In genomic region chr15:80091121-80091955, GRCm38 (mm10) we compare ENCODE assay signal across 8 mouse cellular contexts. TPM values are rescaled to one million over a fixed set of nuclear protein-coding genes. Genes with fewer than 3 reads are reported as not detected.
DNase-seq lines count a peak whose midpoint lies in the region; ATAC-seq lines count a peak whose summit lies in the region.

TSS of gene Syngr1 (plus strand) at chr15:80091334.
TSS of gene Rpl3 (minus strand) at chr15:80091868.

- DNase-seq in 3134 (ENCODE audit: extremely low read depth, insufficient read length, low spot score) (peak; percentile 27), liver (peak; percentile 89)
- DNase-seq in adrenal gland, postnatal 4 days (ENCODE audit: low spot score in 2 of 2) = peak; percentile 47 to 63
- DNase-seq in spleen, postnatal 10 days (ENCODE audit: low spot score in 2 of 2) = peak; percentile 88 to 89

- peak within 1 kb of the TSS; percentile 41 for H3K9ac ChIP-seq in embryonic facial prominence, embryonic 15.5 days
- peak within 1 kb of the TSS; percentile 76 for H3K9ac ChIP-seq in heart, embryonic 11.5 days (ENCODE audit: low read depth, low read length)
- H3K9ac ChIP-seq in kidney, embryonic 14.5 days (ENCODE audit: low read depth, low read length) = peak within 1 kb of the TSS; percentile 65
- peak within 1 kb of the TSS; percentile 96 for H3K9ac ChIP-seq in midbrain, embryonic 16.5 days (ENCODE audit: low read depth, low read length)

- H3K9me3 ChIP-seq in embryonic facial prominence, embryonic 15.5 days (replicated peaks) = no peaks in the 10 kb centered on the region
- H3K9me3 ChIP-seq in heart, embryonic 11.5 days (replicated peaks; ENCODE audit: control insufficient read depth, low read length) = no peaks in the 10 kb centered on the region
- H3K9me3 ChIP-seq in kidney, embryonic 14.5 days (ENCODE audit: control insufficient read depth, low read length) = no peaks in the 10 kb centered on the region
- H3K9me3 ChIP-seq in midbrain, embryonic 16.5 days (replicated peaks; ENCODE audit: control insufficient read depth, low read length, poor library complexity, severe bottlenecking) = no peaks in the 10 kb centered on the region

- H3K27ac ChIP-seq in embryonic facial prominence, embryonic 15.5 days (replicated peaks) = no peak within 1 kb of the TSS
- no peak within 1 kb of the TSS for H3K27ac ChIP-seq in heart, embryonic 11.5 days (ENCODE audit: low read depth, low read length)
- H3K27ac ChIP-seq in kidney, embryonic 14.5 days (ENCODE audit: low read depth, low read length) = no peak within 1 kb of the TSS
- peak within 1 kb of the TSS; percentile 74 for H3K27ac ChIP-seq in midbrain, embryonic 16.5 days (ENCODE audit: low read length)

- no peaks in the 10 kb centered on the region for H3K36me3 ChIP-seq in embryonic facial prominence, embryonic 15.5 days
- H3K36me3 ChIP-seq in heart, embryonic 11.5 days (ENCODE audit: control insufficient read depth, insufficient read depth, low read length) = no peaks in the 10 kb centered on the region
- H3K36me3 ChIP-seq in kidney, embryonic 14.5 days (ENCODE audit: control insufficient read depth, insufficient read depth, low read length) = no peaks in the 10 kb centered on the region
- H3K36me3 ChIP-seq in midbrain, embryonic 16.5 days (ENCODE audit: control insufficient read depth, insufficient read depth, low read length) = no peaks in the 10 kb centered on the region

- peak within 1 kb of the TSS; percentile 95 for H3K4me2 ChIP-seq in embryonic facial prominence, embryonic 15.5 days (replicated peaks)
- H3K4me2 ChIP-seq in heart, embryonic 11.5 days = peak within 1 kb of the TSS; percentile 98
- H3K4me2 ChIP-seq in kidney, embryonic 14.5 days (replicated peaks; ENCODE audit: low read depth, low read length) = peak within 1 kb of the TSS; percentile 95
- H3K4me2 ChIP-seq in midbrain, embryonic 16.5 days (ENCODE audit: low read length) = peak within 1 kb of the TSS; percentile 97

- peak; percentile 31; the same call in 1 of the 2 replicates for ATAC-seq in embryonic facial prominence, embryonic 15.5 days (ENCODE audit: insufficient number of reproducible peaks, low FRiP score, low TSS enrichment, low read depth)
- no peak; the same call in 1 of the 2 replicates for ATAC-seq in heart, embryonic 11.5 days (replicated peaks; ENCODE audit: insufficient number of reproducible peaks, low FRiP score, low TSS enrichment)
- ATAC-seq in kidney, embryonic 14.5 days (ENCODE audit: low FRiP score, low TSS enrichment) = peak; percentile 63
- ATAC-seq in midbrain, embryonic 16.5 days = peak; percentile 75

- whole genome bisulfite sequencing in embryonic facial prominence, embryonic 15.5 days = 1% methylated on average over 84 of the region's 86 CpGs
- WGBS in heart, embryonic 11.5 days (ENCODE audit: insufficient replicate concordance) = under 1% methylated on average over 57 of the region's 86 CpGs
- WGBS in kidney, embryonic 14.5 days = 1% methylated on average over 82 of the region's 86 CpGs
- under 1% methylated on average over 83 of the region's 86 CpGs for WGBS in midbrain, embryonic 16.5 days

- H3K4me3 ChIP-seq in embryonic facial prominence, embryonic 15.5 days (replicated peaks) = peak within 1 kb of the TSS; percentile 59
- peak within 1 kb of the TSS; percentile 73 for H3K4me3 ChIP-seq in heart, embryonic 11.5 days (ENCODE audit: low read depth, low read length)
- H3K4me3 ChIP-seq in kidney, embryonic 14.5 days (ENCODE audit: low read length) = peak within 1 kb of the TSS; percentile 69
- H3K4me3 ChIP-seq in midbrain, embryonic 16.5 days (ENCODE audit: low read depth, low read length) = peak within 1 kb of the TSS; percentile 88

- peaks cover 40% of the 10 kb centered on the region for H3K27me3 ChIP-seq in embryonic facial prominence, embryonic 15.5 days
- H3K27me3 ChIP-seq in heart, embryonic 11.5 days (ENCODE audit: control insufficient read depth, insufficient read depth, low read length) = peaks cover 39% of the 10 kb centered on the region
- peaks cover 39% of the 10 kb centered on the region for H3K27me3 ChIP-seq in kidney, embryonic 14.5 days (ENCODE audit: control insufficient read depth, insufficient read depth, low read length)
- H3K27me3 ChIP-seq in midbrain, embryonic 16.5 days (ENCODE audit: control insufficient read depth, insufficient read depth, low read depth, low read length) = no peaks in the 10 kb centered on the region; the same call in 1 of the 2 replicates

- H3K4me1 ChIP-seq in embryonic facial prominence, embryonic 15.5 days = peaks cover 22% of the 10 kb centered on the region; the same call in 1 of the 2 replicates
- no peaks in the 10 kb centered on the region for H3K4me1 ChIP-seq in heart, embryonic 11.5 days (ENCODE audit: control insufficient read depth, insufficient read depth, low read length)
- H3K4me1 ChIP-seq in kidney, embryonic 14.5 days (ENCODE audit: control insufficient read depth, insufficient read depth, low read length) = no peaks in the 10 kb centered on the region; the same call in 1 of the 2 replicates
- H3K4me1 ChIP-seq in midbrain, embryonic 16.5 days (ENCODE audit: control insufficient read depth, insufficient read depth, low read length) = peaks cover 14% of the 10 kb centered on the region

RNA-seq across cellular contexts. Expression of gene Syngr1, which starts in this region (rescaled TPM):
- total RNA-seq in adrenal gland, postnatal 4 days (2021) = 10 to 100 TPM; 26.4 to 27.6 TPM
- 13.5 and 13.7 TPM in 2 replicates for polyA plus RNA-seq in embryonic facial prominence, embryonic 15.5 days (2015; fragmentation: Nextera tagmentation; extraction: Ambion mirVana)
- polyA plus RNA-seq in heart, embryonic 11.5 days (2014; fragmentation: Nextera tagmentation; extraction: Ambion mirVana) = 15.2 and 20.7 TPM in 2 replicates
- polyA plus RNA-seq in kidney, embryonic 14.5 days (2014; fragmentation: Nextera tagmentation; extraction: Ambion mirVana) = 9.5 and 11.9 TPM in 2 replicates
- polyA plus RNA-seq in midbrain, embryonic 16.5 days (2015; fragmentation: Nextera tagmentation; extraction: Ambion mirVana) = 66.2 and 83.9 TPM in 2 replicates

RNA-seq across cellular contexts. Expression of gene Rpl3, which starts in this region (rescaled TPM):
- total RNA-seq in adrenal gland, postnatal 4 days (2021) = 100 to 1,000 TPM; 927 to 955 TPM
- 1,004 and 1,072 TPM in 2 replicates for polyA plus RNA-seq in embryonic facial prominence, embryonic 15.5 days (2015; fragmentation: Nextera tagmentation; extraction: Ambion mirVana)
- polyA plus RNA-seq in heart, embryonic 11.5 days (2014; fragmentation: Nextera tagmentation; extraction: Ambion mirVana) = 861 and 879 TPM in 2 replicates
- polyA plus RNA-seq in kidney, embryonic 14.5 days (2014; fragmentation: Nextera tagmentation; extraction: Ambion mirVana) = 1,350 and 1,409 TPM in 2 replicates
- 524 and 548 TPM in 2 replicates for polyA plus RNA-seq in midbrain, embryonic 16.5 days (2015; fragmentation: Nextera tagmentation; extraction: Ambion mirVana)

Comparison
In these comparisons a context has a peak if more than half of its experiments do, and no peak if none do; other contexts are left out.
1. DNase-seq: peak in every context shown above with its lines; median percentile 89 in liver; 88 in spleen, postnatal 10 days; 55 in adrenal gland, postnatal 4 days; 27 in 3134.
2. H3K9ac ChIP-seq: peak in every context shown above with its lines; median percentile 96 in midbrain, embryonic 16.5 days; 76 in heart, embryonic 11.5 days; 65 in kidney, embryonic 14.5 days; 41 in embryonic facial prominence, embryonic 15.5 days.